Mouse (Mus musculus): ENCODE data around the gene Cpeb3. TPM values are rescaled to one million over a fixed set of nuclear protein-coding genes. Genes with fewer than 3 reads are reported as not detected.
A peak's percentile ranks its signal among the peaks of the same experiment; 100 is the strongest.

Gene Cpeb3
- total RNA-seq, 2 experiments from 2014 or later, result 38.5 to 45.0 TPM

GRCm38 (mm10) chr19:37025839-37026319 is 182.5 kb downstream of the Cpeb3 start:
- peak; percentile 27 for DNase-seq

GRCm38 (mm10) chr19:37022146-37022545 is 186.3 kb downstream of the Cpeb3 start:
- no peak for DNase-seq

- DNase-seq, result peak; percentile 26
Measured at GRCm38 (mm10) chr19:37020951-37021350, 187.4 kb downstream of the Cpeb3 start.

DNA sequence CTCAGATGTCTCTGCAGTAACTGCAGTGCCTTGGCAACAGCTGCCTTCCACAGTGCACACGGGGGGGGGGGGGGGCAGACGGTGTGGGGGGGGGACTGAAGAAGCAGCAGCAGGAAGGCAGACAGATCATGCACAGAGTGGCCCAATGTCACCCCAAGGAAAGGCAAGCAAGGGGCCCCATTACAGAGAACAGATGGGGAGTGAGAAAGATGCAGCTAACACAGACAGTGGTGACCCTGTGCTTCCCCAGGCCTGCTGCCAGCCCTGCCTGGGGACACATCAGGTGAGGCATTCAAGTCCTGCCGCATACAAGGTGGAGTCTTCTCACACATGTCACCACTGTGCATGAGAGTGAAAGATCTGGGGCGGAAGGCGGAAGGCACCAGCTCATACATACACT is 187.9 kb downstream of the Cpeb3 start:
- no peak for DNase-seq

GRCm38 (mm10) chr19:37018931-37019330 is 189.5 kb downstream of the Cpeb3 start:
- no peak for DNase-seq

DNA sequence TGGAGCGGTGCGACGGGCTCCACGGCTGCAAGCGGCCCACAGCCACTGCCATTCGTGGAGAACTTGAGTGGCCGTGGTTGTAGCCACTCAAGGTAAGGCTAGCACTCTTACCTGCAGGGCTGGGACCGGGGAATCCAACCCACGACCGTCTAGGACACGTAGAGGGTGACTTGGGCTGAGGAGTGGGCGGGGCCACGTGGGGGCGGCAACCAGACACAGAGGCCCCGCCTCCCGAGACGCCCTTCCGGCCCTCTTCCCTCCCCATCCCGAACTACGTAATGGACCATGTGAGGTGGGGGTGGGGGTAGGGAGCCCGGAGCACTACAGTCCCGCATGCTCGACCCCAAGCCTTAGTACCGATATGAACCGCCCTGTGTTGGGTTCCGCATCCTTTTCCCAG is 190.0 kb downstream of the Cpeb3 start:
- DNase-seq, result peak; percentile 51

DNA sequence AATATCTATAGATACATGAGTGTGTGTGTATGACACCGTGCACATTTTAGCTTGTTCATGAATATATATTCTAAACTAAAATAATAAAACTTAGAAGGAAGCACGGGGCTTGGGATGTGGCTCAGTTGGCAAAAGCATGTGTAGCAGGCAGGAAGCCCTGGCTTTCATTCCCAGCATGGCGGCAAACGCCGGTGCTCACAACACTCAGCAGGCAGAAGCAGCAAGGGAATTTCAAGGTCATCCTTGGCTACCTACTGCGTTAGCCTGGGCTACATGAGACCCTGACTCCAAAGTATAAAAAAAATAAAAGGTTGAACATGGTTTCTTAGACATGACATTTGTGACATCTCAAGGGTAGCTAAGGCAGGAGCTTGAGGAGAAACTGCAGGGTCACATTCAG is 191.5 kb downstream of the Cpeb3 start:
- no peak for DNase-seq

DNA sequence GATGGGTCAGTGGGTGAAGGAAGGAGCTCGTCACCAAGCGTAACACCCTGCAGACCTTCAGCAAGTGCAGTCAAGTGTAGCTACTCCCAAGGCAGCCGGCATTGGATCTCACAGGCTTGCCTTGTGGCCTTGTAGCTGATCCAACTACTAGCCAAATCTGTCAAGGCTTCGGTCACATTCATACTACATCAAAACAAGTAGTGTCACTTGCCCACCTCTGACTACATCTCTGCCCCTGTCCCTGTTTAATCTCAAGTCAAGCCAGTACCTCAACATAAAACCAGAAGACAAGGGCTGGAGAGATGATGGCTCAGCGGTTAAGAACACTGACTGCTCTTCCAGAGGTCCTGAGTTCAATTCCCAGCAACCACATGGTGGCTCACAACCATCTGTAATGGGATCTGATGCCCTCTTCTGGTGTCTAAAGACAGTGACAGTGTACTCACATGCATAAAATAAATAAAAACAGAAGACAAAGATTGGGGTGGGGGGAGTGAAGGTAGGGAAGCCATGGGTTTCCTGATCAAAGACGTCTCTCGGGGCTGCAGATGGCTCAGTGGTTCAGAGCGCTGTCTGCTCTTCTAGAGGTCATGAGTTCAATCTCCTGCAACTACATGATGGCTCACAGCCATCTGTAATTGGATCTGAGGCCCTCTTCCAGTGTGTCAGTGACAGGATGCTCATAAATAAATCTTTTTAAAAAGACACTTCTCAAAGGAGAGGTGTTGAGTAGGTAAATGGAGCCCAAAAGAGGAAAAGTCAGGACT is 194.0 kb downstream of the Cpeb3 start:
- no peak for DNase-seq

DNA sequence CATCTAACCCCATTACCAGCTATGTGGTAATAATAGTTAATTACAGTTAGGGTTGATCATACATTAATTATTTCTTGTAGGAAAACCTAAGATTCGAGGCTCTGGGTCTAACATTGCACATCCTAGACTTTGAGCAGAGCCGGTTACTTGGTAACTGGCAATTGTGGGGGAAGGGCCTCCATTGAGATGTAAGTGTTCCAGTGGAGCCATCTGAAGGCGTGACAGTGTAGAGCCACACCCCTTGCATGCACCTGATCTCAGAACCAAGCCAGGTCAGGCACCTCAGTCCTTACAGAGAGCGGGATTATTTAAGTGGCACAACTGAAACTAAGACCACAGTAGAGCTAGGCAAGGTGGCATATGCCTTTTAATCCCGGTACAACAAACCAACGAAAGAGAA is 194.9 kb downstream of the Cpeb3 start:
- DNase-seq, result no peak

DNA sequence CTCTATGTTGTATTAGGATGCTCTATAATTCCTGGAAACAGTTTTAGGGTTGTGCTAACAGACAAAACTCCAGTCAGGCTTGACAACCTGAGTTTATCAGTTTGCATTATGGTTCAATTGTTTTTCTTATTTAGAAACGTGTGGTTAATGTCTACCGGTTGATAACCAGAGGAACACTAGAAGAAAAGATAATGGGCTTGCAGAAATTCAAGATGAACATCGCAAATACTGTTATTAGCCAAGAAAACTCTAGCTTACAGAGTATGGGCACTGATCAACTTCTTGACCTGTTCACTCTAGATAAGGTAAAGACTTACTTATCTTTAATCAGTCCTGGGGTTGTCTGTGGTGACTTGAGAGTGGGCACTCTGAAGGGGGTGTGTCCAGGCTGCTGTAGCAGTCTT is 198.5 kb downstream of the Cpeb3 start:
- no peak for DNase-seq

GRCm38 (mm10) chr19:37004557-37004956 is 203.8 kb downstream of the Cpeb3 start:
- DNase-seq, result no peak

Other genes starting within 250 kb of the Cpeb3 start
- gene March5, start 1.1 kb downstream of the Cpeb3 start, total RNA-seq (2021), result 10 to 100 TPM; 78.4 to 79.7 TPM
- gene Ide, start 129.3 kb upstream of the Cpeb3 start, total RNA-seq (2021), result 100 to 1,000 TPM; 102 to 106 TPM
- gene Kif11, start 167.8 kb upstream of the Cpeb3 start, total RNA-seq (2021), result 10 to 100 TPM; 36.8 to 41.7 TPM
- 1 to 10 TPM; 7.3 to 9.1 TPM for gene Hhex, start 226.2 kb upstream of the Cpeb3 start, total RNA-seq (2021)